Mouse (Mus musculus) fat pad, adult 2 months (tissue): ENCODE data around the gene Pcnx4.

Source experiments
- DNase-seq: peaks from one replicate; pipeline ENCODE4 v3.0.0-alpha.2; 2011; ENCODE audit warnings: low read depth, low spot score; ENCODE audit errors: extremely low read depth

Pcnx4 gene

GRCm38 (mm10) chr12:72536021-72536597 is at the start of gene Pcnx4:
Pcnx4 (plus strand) TSS chr12:72536383.
- peak; percentile 73 for DNase-seq

GRCm38 (mm10) chr12:72487498-72487897 is 48.7 kb upstream of the Pcnx4 start:
- no peak for DNase-seq

DNA sequence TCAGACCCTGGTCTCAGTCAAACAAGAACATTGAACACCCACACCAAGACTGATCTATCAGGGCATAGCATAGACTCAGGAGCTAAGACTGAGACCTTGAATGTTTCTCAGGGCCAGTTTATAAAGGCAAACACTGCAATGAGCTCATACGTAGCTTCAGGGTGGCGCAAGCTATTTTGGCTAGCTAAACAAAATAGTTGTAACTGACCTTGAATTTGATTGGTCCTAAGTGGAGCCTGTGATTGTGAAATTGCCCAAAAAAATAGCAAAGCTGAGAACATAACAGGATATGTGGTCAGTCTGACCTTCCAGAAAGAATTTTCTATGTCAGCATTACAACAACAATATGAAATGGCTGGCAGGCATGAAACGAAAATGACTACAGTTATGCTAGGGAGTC is 46.2 kb upstream of the Pcnx4 start:
- DNase-seq: peak; percentile 72

GRCm38 (mm10) chr12:72491063-72491719 is 45.0 kb upstream of the Pcnx4 start:
- DNase-seq: no peak

DNA sequence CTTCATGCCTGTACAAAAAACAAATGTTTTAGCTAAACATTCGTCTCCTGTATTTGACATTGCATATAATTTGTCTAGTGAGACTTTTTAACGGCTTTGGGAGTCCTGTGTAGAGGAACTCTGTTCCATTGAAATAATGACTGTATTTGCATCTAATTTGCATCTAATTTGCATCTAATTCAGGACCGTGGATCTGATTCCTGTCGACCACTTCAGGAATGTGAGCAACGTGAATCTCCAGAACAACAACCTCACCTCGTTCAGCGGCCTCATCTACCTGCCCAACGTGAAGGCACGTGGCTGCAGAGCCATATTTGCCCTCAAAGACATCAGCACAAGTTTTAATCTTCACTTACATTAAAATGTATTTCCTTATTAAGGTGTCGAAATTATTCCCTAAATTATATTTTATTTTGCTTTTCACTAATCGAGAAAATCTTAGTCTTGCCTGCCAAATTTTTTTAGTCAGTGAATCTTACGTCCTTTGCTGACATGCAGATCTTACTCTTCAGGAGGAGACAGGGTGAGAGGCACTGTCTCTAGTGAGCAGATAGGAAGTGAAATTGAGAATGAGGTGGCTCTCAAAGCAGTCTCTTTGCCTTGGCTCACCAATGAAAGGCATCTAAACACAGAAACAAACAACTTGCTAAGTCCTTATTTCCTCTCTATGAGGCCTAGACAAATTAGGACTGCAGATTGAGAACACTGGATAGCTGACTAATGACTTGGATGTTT is 39.1 kb upstream of the Pcnx4 start:
- DNase-seq: no peak

DNA sequence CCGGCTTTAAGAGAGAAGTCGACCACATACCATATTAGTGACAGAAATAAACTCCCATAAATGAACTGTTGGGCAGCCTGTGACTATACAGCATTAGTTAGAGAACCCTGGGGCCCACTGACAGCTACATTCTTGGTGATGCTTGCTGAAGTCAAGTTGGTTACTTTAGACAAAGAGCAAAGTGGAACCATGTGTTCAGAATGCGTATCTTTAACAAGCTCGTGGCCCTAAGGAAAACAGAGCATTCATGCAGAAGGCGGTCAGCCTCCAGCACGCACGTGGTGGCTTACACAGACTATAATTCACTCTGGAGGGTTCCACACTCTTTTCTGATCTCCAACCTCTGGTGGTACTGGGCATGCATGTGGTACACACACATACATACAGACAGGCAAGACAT is 26.6 kb upstream of the Pcnx4 start:
- no peak for DNase-seq

- no peak for DNase-seq
Observed at GRCm38 (mm10) chr12:72515446-72515845, 20.7 kb upstream of the Pcnx4 start.

DNA sequence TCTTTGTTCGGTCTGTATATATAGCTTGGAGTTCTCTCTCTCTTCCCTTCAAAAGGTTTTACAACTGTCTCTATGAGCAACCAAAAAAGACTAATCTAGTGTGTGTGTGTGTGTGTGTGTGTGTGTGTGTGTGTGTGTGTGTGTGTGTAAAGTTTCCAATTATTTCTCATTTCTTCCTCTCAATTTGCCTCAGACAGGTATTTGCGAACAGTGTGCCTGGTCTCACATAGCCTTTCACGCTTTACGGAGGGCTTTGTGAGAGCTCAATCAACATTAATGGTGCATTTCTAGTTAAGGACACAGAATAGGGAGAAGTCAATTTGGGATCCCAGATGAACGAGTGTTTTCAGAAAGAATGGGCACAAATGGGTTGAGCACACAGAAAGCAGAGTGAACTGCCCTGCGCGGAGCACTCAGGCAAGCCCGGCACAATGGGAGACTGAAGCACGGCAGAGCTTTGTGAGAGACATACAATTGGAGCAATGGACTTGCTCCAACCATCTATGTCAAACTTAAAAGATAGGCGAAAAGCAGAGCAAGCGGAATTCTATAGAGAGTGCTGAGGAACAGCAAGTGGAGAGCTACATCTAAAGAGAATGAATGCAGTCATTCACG is 18.0 kb upstream of the Pcnx4 start:
- no peak for DNase-seq

DNA sequence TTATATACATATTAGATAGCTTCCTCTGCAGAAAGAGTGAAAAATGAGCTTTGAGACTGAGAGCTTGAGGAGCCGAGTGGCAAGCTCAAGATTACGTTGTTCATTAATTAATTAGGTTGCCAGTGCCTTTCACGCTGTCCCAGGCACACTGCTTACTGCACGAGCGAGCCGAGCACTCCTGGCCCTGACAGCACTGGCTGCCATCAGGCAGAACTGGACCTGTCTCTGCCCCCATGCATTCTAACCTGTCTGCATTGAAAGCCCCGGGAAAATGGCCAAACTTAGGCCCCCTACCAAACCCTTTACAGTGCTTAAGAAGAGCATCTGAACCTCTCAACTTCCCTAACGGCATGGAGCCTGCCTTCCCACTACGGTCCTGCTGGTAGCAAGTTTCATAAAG is 16.8 kb upstream of the Pcnx4 start:
- DNase-seq: no peak

GRCm38 (mm10) chr12:72519855-72520254 is 16.3 kb upstream of the Pcnx4 start:
- no peak for DNase-seq

GRCm38 (mm10) chr12:72520645-72521044 is 15.5 kb upstream of the Pcnx4 start:
- no peak for DNase-seq

DNA sequence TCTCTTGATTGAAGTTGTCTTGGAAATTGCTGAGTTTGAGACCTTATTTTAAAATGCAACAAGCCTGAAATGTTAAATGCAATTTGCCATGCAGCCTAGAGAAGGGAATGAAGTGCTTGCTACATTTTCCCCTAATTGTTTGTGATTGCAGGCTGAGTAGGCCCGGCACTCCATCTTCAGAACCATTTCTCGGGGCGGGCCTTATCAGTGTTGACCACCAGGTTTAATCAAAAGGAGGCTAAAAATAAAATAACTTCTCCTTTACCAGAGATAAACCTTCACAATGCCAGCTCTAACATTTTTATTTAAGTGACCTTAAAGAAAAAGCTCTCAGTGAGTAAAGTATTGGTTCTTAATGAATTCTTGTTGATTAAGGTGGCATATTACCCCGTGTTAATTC is 10.6 kb upstream of the Pcnx4 start:
- no peak for DNase-seq

GRCm38 (mm10) chr12:72532303-72532702 is 3.9 kb upstream of the Pcnx4 start:
- no peak for DNase-seq

DNA sequence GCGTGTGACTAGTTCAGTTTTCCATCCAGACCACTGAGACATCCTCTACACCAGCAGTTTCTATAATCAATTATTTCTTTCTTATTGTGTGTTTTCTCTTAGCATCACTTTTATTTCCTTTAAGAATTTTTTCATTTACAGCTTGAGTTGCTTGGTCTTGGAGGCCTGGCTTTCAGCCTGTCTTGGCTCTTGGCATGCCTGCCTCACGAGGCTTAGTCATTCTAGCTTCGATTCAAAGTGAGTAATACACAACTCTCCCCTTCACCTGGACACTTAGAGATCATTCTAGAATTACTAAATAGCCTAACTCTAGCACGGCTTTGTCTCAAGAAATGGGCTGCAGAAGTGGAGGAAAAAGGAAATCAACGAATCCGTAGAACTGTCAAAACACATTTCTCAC is 2.2 kb upstream of the Pcnx4 start:
- no peak for DNase-seq

GRCm38 (mm10) chr12:72535599-72535998 is 584 bp upstream of the Pcnx4 start:
- no peak for DNase-seq

DNA sequence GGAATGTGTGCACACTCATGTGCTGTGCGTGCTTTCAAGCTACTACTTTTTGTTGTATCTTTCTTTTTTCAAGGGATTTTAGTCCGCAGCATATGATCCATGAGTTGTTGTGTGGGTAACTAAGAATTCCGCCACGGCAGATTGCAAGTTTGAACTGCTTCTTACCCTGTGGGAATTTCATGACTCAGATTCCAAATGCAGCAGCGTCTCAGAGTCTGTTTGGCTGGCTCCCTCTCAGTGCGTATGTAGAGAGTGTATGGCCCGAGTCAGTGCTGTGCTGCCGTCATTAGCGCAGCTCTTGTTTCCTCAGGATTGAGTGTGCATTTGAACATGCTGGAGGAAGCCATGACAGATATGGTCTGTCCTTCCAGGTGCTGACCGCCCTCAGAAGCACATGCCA is 2.4 kb downstream of the Pcnx4 start:
- DNase-seq: no peak

GRCm38 (mm10) chr12:72554347-72554746 is 18.2 kb downstream of the Pcnx4 start:
- no peak for DNase-seq

DNA sequence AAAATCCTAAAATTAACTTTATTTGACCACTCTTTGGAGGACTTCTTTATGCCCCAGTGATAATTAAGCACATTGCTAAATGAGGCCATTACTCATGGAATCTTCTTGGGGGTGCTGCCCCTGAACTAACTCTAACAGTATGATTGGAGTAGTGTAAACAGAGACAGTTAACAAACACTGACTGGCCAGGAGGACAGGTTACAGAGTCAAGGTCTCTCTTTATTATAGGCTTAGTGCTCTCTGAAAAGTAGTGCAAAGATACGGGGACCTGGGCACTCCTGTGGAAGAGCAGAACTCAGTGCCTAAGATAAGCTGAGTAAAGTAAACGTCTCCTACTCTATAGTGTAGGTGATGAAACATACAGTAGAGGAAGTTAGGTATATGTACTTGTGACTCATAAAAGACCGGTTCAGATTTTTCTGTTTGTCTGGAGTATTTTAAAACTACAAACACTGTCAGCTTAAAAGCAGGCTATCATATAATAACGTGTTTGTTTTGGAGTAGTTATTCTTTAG is 28.2 kb downstream of the Pcnx4 start:
- no peak for DNase-seq

- no peak for DNase-seq
Observed at GRCm38 (mm10) chr12:72582021-72582420, 45.8 kb downstream of the Pcnx4 start.

DNA sequence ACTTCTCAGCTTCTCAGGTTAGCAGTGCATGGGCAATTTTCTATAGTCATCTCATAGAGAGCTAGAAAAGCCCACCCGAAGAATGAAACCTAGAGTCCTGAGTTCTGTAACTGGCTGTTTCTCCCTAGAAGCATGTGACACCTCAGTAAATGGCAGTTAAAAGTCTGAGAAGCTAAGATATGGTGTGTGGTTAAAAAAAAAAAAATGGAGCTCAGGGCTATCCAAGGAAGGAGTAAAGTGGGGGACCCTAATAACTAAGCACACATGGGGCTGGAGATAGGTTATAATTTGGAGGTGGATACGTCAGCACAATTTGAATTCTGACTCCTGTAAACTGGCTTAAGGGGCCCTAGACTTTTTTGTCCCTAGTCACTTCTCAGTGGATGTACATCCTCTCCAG is 46.9 kb downstream of the Pcnx4 start:
- DNase-seq: no peak

- DNase-seq: no peak
Observed at GRCm38 (mm10) chr12:72585339-72585738, 49.2 kb downstream of the Pcnx4 start.

DNA sequence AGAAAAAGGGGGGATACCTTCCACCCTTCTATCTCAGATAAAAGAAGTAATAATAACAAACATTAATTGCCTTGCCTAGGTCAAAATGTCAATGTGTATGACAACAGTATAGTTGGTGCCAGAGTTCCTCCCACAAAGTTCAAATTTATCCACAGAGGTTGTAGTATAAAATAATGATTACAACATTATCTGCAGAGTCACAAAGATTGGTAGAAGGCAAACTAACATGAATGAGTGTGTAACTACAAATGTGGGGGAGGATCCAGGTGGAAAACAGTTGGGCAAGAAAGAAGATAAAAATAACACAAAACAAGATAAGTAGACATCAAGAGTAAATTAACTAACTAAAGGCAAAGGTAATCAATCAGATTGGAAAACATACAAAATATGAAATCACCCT is 56.8 kb downstream of the Pcnx4 start:
- no peak for DNase-seq
